Mouse (Mus musculus) small intestine, adult 2 months (tissue): ENCODE data around the gene Upf1.
A peak's percentile ranks its signal among the peaks of the same experiment; 100 is the strongest.

Experiments
- CTCF ChIP-seq: fragments of 200-500 bp; IDR thresholded peaks from 2 replicates; pipeline ENCODE4 v1.5.1; 2012; ENCODE audit warnings: low read depth, mild to moderate bottlenecking, control low read depth, inconsistent platforms, low read length, moderate library complexity, mixed read lengths; ENCODE audit not compliant: insufficient replicate concordance, insufficient read length; ENCODE audit errors: extremely low read depth
- POLR2A ChIP-seq: fragments of 200-500 bp; IDR thresholded peaks from 2 replicates; pipeline ENCODE4 v1.6.1; 2012; ENCODE audit warnings: low read depth, mild to moderate bottlenecking, control low read depth, inconsistent platforms, low read length, moderate library complexity

GRCm38 (mm10) chr8:70360769-70361168, 7.7 kb upstream of the Upf1 start:
- no peak for TF ChIP-seq POLR2A
- TF ChIP-seq CTCF = peak; percentile 53; the same call in 1 of the 2 replicates
